Mouse (Mus musculus) heart, postnatal 0 days (tissue): ENCODE results near the gene Thap2. TPM values are rescaled to one million over a fixed set of nuclear protein-coding genes. Genes with fewer than 3 reads are reported as not detected.
A peak's percentile ranks its signal among the peaks of the same experiment; 100 is the strongest.

ENCODE experiments used
- ATAC-seq: fragments of 200-750 bp; cut with Nextera tagmentation; 2 replicates; pipeline ENCODE4 v1.8.0; 2017; ENCODE audit warnings: low read depth, moderate number of reproducible peaks, moderate library complexity; ENCODE audit not compliant: insufficient read depth
- DNase-seq: peaks from one replicate; pipeline ENCODE4 v3.0.0-alpha.2; 2016; ENCODE audit warnings: low spot score
- H3K27ac ChIP-seq: fragments of 300-500 bp; sonication (generic); 2 replicates; pipeline ENCODE4 v1.5.1; 2014; ENCODE audit warnings: low read depth, mild to moderate bottlenecking
- H3K27me3 ChIP-seq: fragments of 300-500 bp; sonication (generic); 2 replicates; pipeline ENCODE4 v1.6.1; 2014; ENCODE audit warnings: low read length, mixed read lengths; ENCODE audit not compliant: control insufficient read depth, insufficient read depth
- H3K36me3 ChIP-seq: fragments of 300-500 bp; sonication (generic); replicated peaks from 2 replicates; pipeline ENCODE4 v1.6.1; 2014; ENCODE audit warnings: low read length, mixed read lengths; ENCODE audit not compliant: control insufficient read depth, insufficient read depth
- H3K4me1 ChIP-seq: fragments of 300-500 bp; sonication (generic); 2 replicates; pipeline ENCODE4 v1.6.1; 2014; ENCODE audit warnings: antibody characterized with exemption; ENCODE audit not compliant: control insufficient read depth, insufficient read depth
- H3K4me2 ChIP-seq: fragments of 300-500 bp; sonication (generic); 2 replicates; pipeline ENCODE4 v1.6.1; 2014; ENCODE audit warnings: low read depth, mild to moderate bottlenecking, low read length, moderate library complexity
- H3K4me3 ChIP-seq: fragments of 300-500 bp; sonication (generic); 2 replicates; pipeline ENCODE4 v1.5.1; 2014; ENCODE audit warnings: low read depth, low read length
- H3K9ac ChIP-seq: fragments of 300-500 bp; sonication (generic); replicated peaks from 2 replicates; pipeline ENCODE4 v1.6.1; 2014; ENCODE audit warnings: low read depth, low read length, mixed read lengths
- H3K9me3 ChIP-seq: fragments of 300-500 bp; sonication (generic); replicated peaks from 2 replicates; pipeline ENCODE4 v1.6.1; 2016; ENCODE audit warnings: low read length; ENCODE audit not compliant: control insufficient read depth
- CTCF ChIP-seq: IDR thresholded peaks from 2 replicates; pipeline ENCODE4 v1.5.1; 2016; ENCODE audit warnings: antibody characterized with exemption, control low read depth, low read depth
- EP300 ChIP-seq: IDR thresholded peaks from 2 replicates; pipeline ENCODE4 v1.6.1; 2016; ENCODE audit warnings: antibody characterized with exemption, low read depth
- WGBS: fragments of 180-500 bp; shearing (Covaris S2); extraction: QIAGEN DNeasy Blood & Tissue Kit; methylation state at CpG from one replicate; pipeline ENCODE4 v1.1.7; 2014; 5-methylcytosine and 5-hydroxymethylcytosine counted together
- polyA plus RNA-seq: library from polyadenylated mRNA; unstranded; fragments of >200 nt; fragmentation: Nextera tagmentation; extraction: Ambion mirVana; gene quantifications from 2 replicates; pipeline ENCODE4 v1.2.1, GENCODE M21; 2015
- total RNA-seq: library from RNA; depleted of rRNA; stranded (reverse); fragments of >200 nt; gene quantifications from 2 replicates; pipeline ENCODE4 v1.2.3, GENCODE M21; 2014; ENCODE audit warnings: low replicate concordance; rRNA removed

Thap2 gene
- total and polyA plus RNA-seq, 2 experiments from 2014 or later = 4.0 to 8.9 TPM

DNA sequence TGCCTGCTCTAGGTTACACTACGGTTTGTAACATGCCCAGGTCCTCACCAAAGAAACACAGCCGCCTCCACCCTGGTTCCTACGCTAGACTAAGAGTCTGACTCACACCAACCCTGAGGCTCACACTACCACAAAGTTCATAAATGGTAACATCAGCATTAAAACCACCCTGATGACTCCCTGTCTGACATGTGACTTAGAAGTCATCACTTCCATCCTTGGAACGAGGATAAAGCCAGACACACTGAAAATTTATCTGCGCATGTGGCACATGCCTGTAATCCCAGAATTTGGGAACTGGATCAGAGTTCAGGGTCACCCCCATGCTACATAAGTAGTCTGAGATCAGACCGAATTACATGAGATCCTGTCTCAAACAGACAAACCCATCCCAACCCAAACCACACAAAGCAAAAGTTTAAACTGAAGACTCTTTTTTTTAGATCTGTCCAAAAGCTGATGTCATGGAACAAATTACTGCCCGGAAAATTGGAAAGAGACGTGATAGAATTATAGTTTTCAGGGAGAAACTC is 51.8 kb downstream of the Thap2 start:
- Histone ChIP-seq H3K9me3 (no peaks in the 10 kb centered on the region), H3K27ac (peak overlapping the region; percentile 41; the same call in 1 of the 2 replicates), H3K9ac (no peak overlapping the region), H3K4me3 (no peak overlapping the region), H3K4me2 (no peak overlapping the region), H3K27me3 (no peaks in the 10 kb centered on the region), H3K4me1 (0 out of 2 replicates have a peak, but pooled peaks cover 15% of the 10 kb centered on the region), H3K36me3 (no peaks in the 10 kb centered on the region)
- DNase-seq (no peak), ATAC-seq (no peak)
- TF ChIP-seq EP300 (no peak), CTCF (no peak)
- 68% methylated on average over 8 of the region's 8 CpGs for WGBS

DNA sequence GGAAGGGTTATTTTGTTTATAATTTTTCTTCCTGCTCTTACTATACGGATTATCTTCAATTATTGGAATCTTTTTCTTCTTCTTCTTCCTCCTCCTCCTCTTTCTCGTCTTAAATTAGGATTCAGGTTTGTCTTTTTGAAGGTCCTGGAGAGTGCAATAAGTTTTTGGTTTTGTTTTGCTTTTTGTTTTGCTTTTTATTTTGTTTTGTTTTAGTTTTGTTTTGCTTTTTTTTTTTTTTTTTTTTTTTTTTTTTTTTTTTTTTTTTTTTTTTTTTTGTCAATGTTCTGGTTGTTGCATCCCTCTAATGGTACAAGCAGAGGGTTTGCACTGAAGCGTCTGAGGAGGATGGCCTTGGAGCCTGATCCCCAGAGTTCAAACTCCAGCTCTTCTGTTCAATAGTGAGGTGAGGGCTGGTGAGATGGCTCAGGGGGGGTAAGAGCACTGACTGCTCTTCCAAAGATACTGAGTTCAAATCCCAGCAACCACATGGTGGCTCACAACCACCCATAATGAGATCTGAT is 55.2 kb downstream of the Thap2 start:
- Histone ChIP-seq H3K27me3 (no peaks in the 10 kb centered on the region), H3K4me1 (0 out of 2 replicates have a peak, but pooled peaks cover 15% of the 10 kb centered on the region), H3K36me3 (no peaks in the 10 kb centered on the region), H3K4me2 (no peak overlapping the region), H3K4me3 (no peak overlapping the region), H3K9ac (no peak overlapping the region), H3K9me3 (no peaks in the 10 kb centered on the region), H3K27ac (no peak overlapping the region)
- DNase-seq (no peak), ATAC-seq (no peak)
- TF ChIP-seq CTCF (no peak), EP300 (no peak)
- 83% methylated on average over 3 of the region's 3 CpGs for WGBS

DNA sequence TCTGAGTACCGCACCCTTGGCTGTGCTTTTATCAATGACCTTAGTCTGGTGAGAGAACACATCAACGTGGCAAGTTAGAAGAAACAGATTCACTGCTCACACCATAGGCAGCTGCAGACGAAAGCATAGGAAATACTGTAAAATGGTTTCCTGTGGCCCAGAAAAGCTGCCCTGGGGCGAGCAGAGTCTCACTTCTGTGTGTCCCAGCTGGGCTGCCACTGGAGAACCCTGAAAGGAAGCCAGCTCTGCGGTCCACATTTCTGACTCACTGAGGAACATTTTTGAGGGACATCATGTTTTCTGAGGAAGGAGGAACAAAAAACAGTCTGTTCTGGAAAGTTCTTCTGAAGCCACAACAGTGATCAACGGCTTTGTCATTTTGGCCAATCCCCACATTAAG is 55.7 kb downstream of the Thap2 start:
- Histone ChIP-seq H3K36me3 (no peaks in the 10 kb centered on the region), H3K4me2 (no peak overlapping the region), H3K9ac (no peak overlapping the region), H3K4me1 (0 out of 2 replicates have a peak, but pooled peaks cover 15% of the 10 kb centered on the region), H3K27ac (peak overlapping the region; percentile 34; the same call in 1 of the 2 replicates), H3K9me3 (no peaks in the 10 kb centered on the region), H3K4me3 (no peak overlapping the region), H3K27me3 (no peaks in the 10 kb centered on the region)
- no peak for DNase-seq
- TF ChIP-seq CTCF (no peak), EP300 (no peak)
- no peak; the same call in 1 of the 2 replicates for ATAC-seq
- 42% methylated on average over 6 of the region's 6 CpGs for WGBS

DNA sequence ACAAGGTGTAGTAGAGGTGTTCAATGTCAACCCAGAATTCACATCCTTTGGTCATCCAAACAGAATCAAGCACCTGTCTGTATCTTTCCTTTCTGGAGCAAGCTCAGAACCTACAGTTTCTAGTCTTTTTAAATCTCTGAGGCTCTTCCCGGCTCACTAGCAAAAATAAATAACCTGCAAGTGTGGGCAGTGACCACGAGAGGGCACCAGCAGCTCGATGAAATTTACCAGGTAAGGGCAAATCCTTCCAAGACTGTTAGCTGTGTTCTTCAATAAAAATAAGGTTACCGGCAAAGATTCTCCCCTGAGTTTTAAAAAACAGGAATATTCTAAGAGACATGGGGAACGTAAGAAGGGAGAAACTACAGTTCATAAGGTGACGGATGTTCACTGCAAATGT is 60.9 kb downstream of the Thap2 start:
- Histone ChIP-seq H3K36me3 (no peaks in the 10 kb centered on the region), H3K27ac (no peak overlapping the region), H3K27me3 (no peaks in the 10 kb centered on the region), H3K4me1 (no peaks in the 10 kb centered on the region), H3K4me2 (no peak overlapping the region), H3K9ac (no peak overlapping the region), H3K4me3 (no peak overlapping the region), H3K9me3 (no peaks in the 10 kb centered on the region)
- peak; percentile 20; the same call in 1 of the 2 replicates for ATAC-seq
- 7% methylated on average over 6 of the region's 6 CpGs for WGBS
- TF ChIP-seq EP300 (no peak), CTCF (peak; percentile 78)
- peak; percentile 68 for DNase-seq

DNA sequence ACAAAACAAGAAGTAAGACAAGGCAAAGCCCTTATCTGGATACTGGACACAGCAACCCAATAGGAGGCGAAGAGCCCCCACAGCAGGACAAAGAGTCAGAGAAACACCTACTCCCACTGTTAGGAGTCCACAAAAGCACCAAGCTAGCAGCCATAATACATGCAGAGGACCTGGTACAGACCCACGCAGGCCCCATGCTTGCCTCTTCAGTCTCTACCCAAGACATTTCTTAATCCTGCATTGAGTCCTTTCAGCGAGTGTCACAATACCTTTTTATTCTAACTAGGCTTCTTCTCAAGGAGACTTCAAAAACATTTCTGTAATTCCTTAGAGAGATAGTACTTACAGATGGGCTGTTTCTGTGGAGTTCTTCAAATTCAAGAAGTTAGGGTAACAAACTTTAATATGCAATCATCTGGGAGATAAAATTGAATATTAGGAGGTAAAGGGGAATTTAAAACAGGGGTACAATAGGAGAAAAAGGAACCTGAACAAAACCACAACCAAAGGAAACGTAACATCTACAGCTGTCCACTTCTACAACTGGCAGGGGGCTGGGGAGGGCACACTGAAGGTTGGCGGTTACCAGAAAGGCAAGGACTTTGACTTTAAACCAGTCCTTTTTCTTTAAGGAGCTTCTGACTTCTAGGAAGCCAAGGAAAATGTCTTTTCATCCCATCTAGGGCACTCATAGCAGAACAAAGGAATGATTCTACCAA is 62.8 kb downstream of the Thap2 start:
- DNase-seq = no peak
- TF ChIP-seq CTCF (no peak), EP300 (no peak)
- Histone ChIP-seq H3K36me3 (no peaks in the 10 kb centered on the region), H3K4me1 (no peaks in the 10 kb centered on the region), H3K9me3 (no peaks in the 10 kb centered on the region), H3K9ac (no peak overlapping the region), H3K27ac (no peak overlapping the region), H3K4me2 (no peak overlapping the region), H3K4me3 (no peak overlapping the region), H3K27me3 (no peaks in the 10 kb centered on the region)
- WGBS = 77% methylated on average over 5 of the region's 5 CpGs
- ATAC-seq = no peak

Other genes with a start within 250 kb of the Thap2 start
- not detected in 2 replicates for gene Tph2, start 199.4 kb downstream of the Thap2 start, total RNA-seq
- 0.05 TPM in 2 replicates for gene Tph2, start 199.4 kb downstream of the Thap2 start, polyA plus RNA-seq
- 7.1 and 11.3 TPM in 2 replicates for gene Tbc1d15, start 133.0 kb downstream of the Thap2 start, total RNA-seq
- gene Tbc1d15, start 133.0 kb downstream of the Thap2 start, polyA plus RNA-seq = 27.7 and 29.7 TPM in 2 replicates
- 42.0 and 45.2 TPM in 2 replicates for gene Rab21, start 68.8 kb downstream of the Thap2 start, total RNA-seq
- gene Rab21, start 68.8 kb downstream of the Thap2 start, polyA plus RNA-seq = 7.2 and 7.7 TPM in 2 replicates
- gene Tmem19, start 21.9 kb downstream of the Thap2 start, total RNA-seq = 6.0 and 17.2 TPM in 2 replicates
- 21.3 and 21.6 TPM in 2 replicates for gene Tmem19, start 21.9 kb downstream of the Thap2 start, polyA plus RNA-seq
- 14.1 and 26.5 TPM in 2 replicates for gene Zfc3h1, start 516 bp upstream of the Thap2 start, total RNA-seq
- gene Zfc3h1, start 516 bp upstream of the Thap2 start, polyA plus RNA-seq = 5.1 and 5.3 TPM in 2 replicates
- not detected in 2 replicates for gene A930009A15Rik, start 185.5 kb upstream of the Thap2 start, total RNA-seq
- gene A930009A15Rik, start 185.5 kb upstream of the Thap2 start, polyA plus RNA-seq = not detected in 2 replicates
- gene Lgr5, start 203.3 kb upstream of the Thap2 start, total RNA-seq = not detected in 2 replicates
- 0.04 and 0.08 TPM in 2 replicates for gene Lgr5, start 203.3 kb upstream of the Thap2 start, polyA plus RNA-seq